Mouse (Mus musculus): ENCODE results near the gene Gm20517.
A peak's percentile ranks its signal among the peaks of the same experiment; 100 is the strongest.
"Not testable (repeated sequence)": the region's sequence is repeated elsewhere in the genome, so short reads cannot be mapped to it uniquely, and the experiment has no call there.

Gene Gm20517

GRCm38 (mm10) chr17:47627791-47628190 is 16.4 kb downstream of the Gm20517 start:
- DNase-seq (ENCODE audit: low spot score in 2 of 2) = no peak

GRCm38 (mm10) chr17:47628851-47629676 is 17.7 kb downstream of the Gm20517 start:
- DNase-seq (ENCODE audit: low spot score in 2 of 2) = peak; percentile 79 to 91

- DNase-seq (ENCODE audit: low spot score in 2 of 2) = peak in 1 of 2 experiments; percentile 30
These were observed 18.6 kb downstream of the Gm20517 start for GRCm38 (mm10) chr17:47629717-47630677.

- no peak for DNase-seq (ENCODE audit: low spot score in 2 of 2)
These were observed 19.3 kb downstream of the Gm20517 start, which contains the start of gene Usp49 for GRCm38 (mm10) chr17:47630678-47631065. Usp49 (plus strand) TSS chr17:47630690.

GRCm38 (mm10) chr17:47632181-47632840 is 20.9 kb downstream of the Gm20517 start:
- no peak for DNase-seq (ENCODE audit: low spot score in 2 of 2)

GRCm38 (mm10) chr17:47633999-47634770 is 22.8 kb downstream of the Gm20517 start:
- no peak for DNase-seq (ENCODE audit: low spot score in 2 of 2)

GRCm38 (mm10) chr17:47642992-47643391 is 31.6 kb downstream of the Gm20517 start:
- no peak for DNase-seq (ENCODE audit: low spot score in 2 of 2)

- DNase-seq (ENCODE audit: low spot score in 2 of 2) = peak in 1 of 2 experiments; percentile 59
These were observed 35.3 kb downstream of the Gm20517 start for GRCm38 (mm10) chr17:47646683-47647082.

- DNase-seq (ENCODE audit: low spot score in 2 of 2) = no peak
These were observed 37.6 kb downstream of the Gm20517 start for GRCm38 (mm10) chr17:47648966-47649365.

GRCm38 (mm10) chr17:47651953-47652352 is 40.6 kb downstream of the Gm20517 start:
- DNase-seq (ENCODE audit: low spot score in 2 of 2) = no peak

- not testable (repeated sequence) for DNase-seq (ENCODE audit: low spot score in 2 of 2)
These were observed 43.0 kb downstream of the Gm20517 start for GRCm38 (mm10) chr17:47654346-47654745.

GRCm38 (mm10) chr17:47655697-47656096 is 44.3 kb downstream of the Gm20517 start:
- DNase-seq (ENCODE audit: low spot score in 2 of 2) = no peak

- DNase-seq (ENCODE audit: low spot score in 2 of 2) = no peak
These were observed 46.5 kb downstream of the Gm20517 start for GRCm38 (mm10) chr17:47657901-47658300.

GRCm38 (mm10) chr17:47658741-47659243 is 47.4 kb downstream of the Gm20517 start:
- no peak for DNase-seq (ENCODE audit: low spot score in 2 of 2)

- DNase-seq (ENCODE audit: low spot score in 2 of 2) = no peak
These were observed 51.8 kb downstream of the Gm20517 start for GRCm38 (mm10) chr17:47663009-47663713.

GRCm38 (mm10) chr17:47664474-47664873 is 53.1 kb downstream of the Gm20517 start:
- DNase-seq (ENCODE audit: low spot score in 2 of 2) = no peak

- DNase-seq (ENCODE audit: low spot score in 2 of 2) = no peak
These were observed 57.8 kb downstream of the Gm20517 start for GRCm38 (mm10) chr17:47669166-47669565.

GRCm38 (mm10) chr17:47671988-47672310 is 60.6 kb downstream of the Gm20517 start:
- no peak for DNase-seq (ENCODE audit: low spot score in 2 of 2)

GRCm38 (mm10) chr17:47672311-47673111 is 61.1 kb downstream of the Gm20517 start:
- no peak for DNase-seq (ENCODE audit: low spot score in 2 of 2)
